Mouse (Mus musculus) bone marrow macrophage, adult 2 months (primary cell): ENCODE measurements around the gene Pkn3.

Source experiments
- CTCF ChIP-seq: IDR thresholded peaks from 2 replicates; pipeline ENCODE4 v1.5.1; 2012; ENCODE audit warnings: low read depth, mild to moderate bottlenecking, low read length, moderate library complexity
- POLR2A ChIP-seq: IDR thresholded peaks from 2 replicates; pipeline ENCODE4 v1.6.1; 2012; ENCODE audit warnings: mild to moderate bottlenecking, low read depth, low read length, borderline replicate concordance

GRCm38 (mm10) chr2:30084113-30084512 lies 6.6 kb downstream of the Pkn3 start:
- TF ChIP-seq CTCF (no peak), POLR2A (no peak)
